Mouse (Mus musculus) urinary bladder, postnatal 0 days (tissue): Measurements from ENCODE around the gene Ifrd1. TPM values are rescaled to one million over a fixed set of nuclear protein-coding genes. Genes with fewer than 3 reads are reported as not detected.

Source experiments
- microRNA counts: library from miRNA; unstranded; fragments of <30 nt; microRNA quantifications from one replicate; lab custom pipeline; 2016
- microRNA-seq: library from miRNA; unstranded; fragments of <30 nt; microRNA quantifications from one replicate; pipeline ENCODE4, GENCODE M21; 2016
- polyA plus RNA-seq: library from polyadenylated mRNA; unstranded; fragments of >200 nt; fragmentation: Nextera tagmentation; extraction: Ambion mirVana; gene quantifications from 2 replicates; pipeline ENCODE4 v1.2.1, GENCODE M21; 2015

Gene Ifrd1
- polyA plus RNA-seq = 100 and 148 TPM in 2 replicates

GRCm38 (mm10) chr12:40248454-40249180 is at the start of gene Ifrd1:
TSS of gene Ifrd1 (minus strand) at chr12:40248504.

GRCm38 (mm10) chr12:40199302-40199701 is 49.0 kb downstream of the Ifrd1 start, which contains the start of gene Lsmem1:
TSS of gene Lsmem1 (minus strand) at chr12:40199490.

MicroRNA genes within 50 kb of the gene (microRNA counts, 519-probe panel; counts per million panel counts)
- not detected for microRNA mmu-miR-1938 (lab: Ali Mortazavi, UCI)

Small RNA genes within 50 kb of the gene (microRNA-seq; reads per million reads assigned to microRNA genes)
- not detected for gene Mir1938

Other genes with a start within 250 kb of the Ifrd1 start
- gene Arl4a, start 210.5 kb downstream of the Ifrd1 start, polyA plus RNA-seq = 71.0 and 79.5 TPM in 2 replicates
- 0.17 TPM in 2 replicates for gene Scin, start 114.3 kb downstream of the Ifrd1 start, polyA plus RNA-seq
- gene Lsmem1, start 49.0 kb downstream of the Ifrd1 start, polyA plus RNA-seq = not detected in 2 replicates
- gene Zfp277, start 197.4 kb upstream of the Ifrd1 start, polyA plus RNA-seq = 18.7 and 20.9 TPM in 2 replicates
- 3.7 TPM in 2 replicates for gene Dock4, start 197.4 kb upstream of the Ifrd1 start, polyA plus RNA-seq